19 mouse cellular contexts compared by ENCODE assay signal in the genomic region with DNA sequence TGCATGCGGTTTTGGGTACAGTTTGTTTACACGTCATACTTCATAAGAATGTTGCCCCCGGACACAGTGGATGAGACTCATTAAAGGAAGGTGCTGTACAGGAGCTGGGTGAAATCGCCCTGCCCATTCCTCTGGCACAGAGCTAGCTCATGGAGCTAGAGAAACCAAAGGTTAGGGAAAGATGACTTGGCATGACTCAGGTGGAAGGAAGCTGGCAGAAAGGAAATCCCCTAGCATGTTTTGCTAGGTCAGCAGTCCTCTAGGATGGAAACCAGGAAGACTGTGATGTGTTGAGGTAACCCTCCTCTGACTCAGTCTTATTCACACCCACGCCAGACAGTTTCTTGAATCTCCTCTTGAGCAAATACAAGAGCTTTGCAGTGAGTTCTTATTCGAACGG. TPM values are rescaled to one million over a fixed set of nuclear protein-coding genes. Genes with fewer than 3 reads are reported as not detected.
DNase-seq lines count a peak whose midpoint lies in the region; ATAC-seq and TF ChIP-seq lines count a peak whose summit lies in the region.
"Had no signal": no experiment of that assay in that cellular context is flagged by ENCODE, and none has a peak within 500 bp of the region (broad histone marks: within the 10 kb centered on the region; RNA-seq: fewer than 3 reads in every experiment).

No protein-coding gene starts in this region.

- no peaks in the 10 kb centered on the region for H3K36me3 ChIP-seq in lung, embryonic 14.5 days (ENCODE audit: insufficient read depth)
- H3K36me3 ChIP-seq in stomach, embryonic 16.5 days (ENCODE audit: control insufficient read depth, insufficient read depth, low read length), result no peaks in the 10 kb centered on the region
- H3K36me3 ChIP-seq in hindbrain, embryonic 10.5 days, result no peaks in the 10 kb centered on the region
- H3K36me3 ChIP-seq in midbrain, embryonic 16.5 days (ENCODE audit: control insufficient read depth, insufficient read depth, low read length), result no peaks in the 10 kb centered on the region
- H3K36me3 ChIP-seq: limb, embryonic 13.5 days; midbrain, embryonic 12.5 days had no signal

- H3K4me3 ChIP-seq in lung, embryonic 14.5 days (ENCODE audit: low read depth, low read length), result no peak overlapping the region
- H3K4me3 ChIP-seq in stomach, embryonic 16.5 days (replicated peaks; ENCODE audit: low read length), result no peak overlapping the region
- no peak overlapping the region for H3K4me3 ChIP-seq in hindbrain, embryonic 10.5 days
- no peak overlapping the region for H3K4me3 ChIP-seq in midbrain, embryonic 16.5 days (ENCODE audit: low read depth, low read length)
- H3K4me3 ChIP-seq: erythroblast, embryonic 14.5 days; limb, embryonic 13.5 days; midbrain, embryonic 12.5 days had no signal

- H3K9me3 ChIP-seq in lung, embryonic 14.5 days (ENCODE audit: low read depth, low read length), result no peaks in the 10 kb centered on the region
- no peaks in the 10 kb centered on the region for H3K9me3 ChIP-seq in stomach, embryonic 16.5 days (replicated peaks; ENCODE audit: control insufficient read depth, low read length)
- H3K9me3 ChIP-seq in hindbrain, embryonic 10.5 days, result no peaks in the 10 kb centered on the region
- H3K9me3 ChIP-seq in midbrain, embryonic 16.5 days (replicated peaks; ENCODE audit: control insufficient read depth, low read length, poor library complexity, severe bottlenecking), result no peaks in the 10 kb centered on the region
- H3K9me3 ChIP-seq: limb, embryonic 13.5 days; midbrain, embryonic 12.5 days had no signal

- no peaks in the 10 kb centered on the region for H3K4me1 ChIP-seq in lung, embryonic 14.5 days (ENCODE audit: insufficient read depth)
- H3K4me1 ChIP-seq in stomach, embryonic 16.5 days (ENCODE audit: control insufficient read depth, insufficient read depth, low read length), result no peaks in the 10 kb centered on the region
- H3K4me1 ChIP-seq in hindbrain, embryonic 10.5 days (replicated peaks), result peaks cover 2% of the 10 kb centered on the region; the same call in 1 of the 2 replicates
- no peaks in the 10 kb centered on the region for H3K4me1 ChIP-seq in midbrain, embryonic 16.5 days (ENCODE audit: control insufficient read depth, insufficient read depth, low read length)
- H3K4me1 ChIP-seq: limb, embryonic 13.5 days; midbrain, embryonic 12.5 days had no signal

- peak; percentile 84 for DNase-seq in heart, adult 11 months
- no peak for DNase-seq in heart, postnatal 10 days
- no peak for DNase-seq in lung, embryonic 14.5 days
- no peak for DNase-seq in lung, postnatal 14 days
- DNase-seq in adipocyte (ENCODE audit: low spot score), result peak; percentile 35
- no peak for DNase-seq in hindbrain, embryonic 10.5 days (ENCODE audit: low spot score)
- DNase-seq: cerebellum, adult 9-10 months; embryo, embryonic 11 days; forebrain, postnatal 0 days; gastrocnemius, postnatal 14 days; kidney, adult 9 months; thymus, postnatal 25 days had no signal

- no peak for TF ChIP-seq CTCF in lung, embryonic 14.5 days (IDR thresholded peaks at IDR 0.05; ENCODE audit: low read depth)

- no peaks in the 10 kb centered on the region for H3K27me3 ChIP-seq in lung, embryonic 14.5 days (ENCODE audit: insufficient read depth, low read length)
- no peaks in the 10 kb centered on the region for H3K27me3 ChIP-seq in stomach, embryonic 16.5 days (ENCODE audit: control insufficient read depth, insufficient read depth, low read length)
- no peaks in the 10 kb centered on the region for H3K27me3 ChIP-seq in hindbrain, embryonic 10.5 days (ENCODE audit: insufficient read depth, poor library complexity, severe bottlenecking)
- no peaks in the 10 kb centered on the region for H3K27me3 ChIP-seq in midbrain, embryonic 16.5 days (ENCODE audit: control insufficient read depth, insufficient read depth, low read depth, low read length)
- H3K27me3 ChIP-seq: limb, embryonic 13.5 days; midbrain, embryonic 12.5 days had no signal

- ATAC-seq in lung, embryonic 14.5 days (ENCODE audit: insufficient read depth), result peak; percentile 41; the same call in 1 of the 2 replicates
- ATAC-seq in stomach, embryonic 16.5 days (ENCODE audit: insufficient read depth, low FRiP score), result peak; percentile 29; the same call in 1 of the 2 replicates
- no peak for ATAC-seq in midbrain, embryonic 16.5 days
- ATAC-seq: forebrain, postnatal 0 days had no signal

- no peak overlapping the region for H3K4me2 ChIP-seq in lung, embryonic 14.5 days
- H3K4me2 ChIP-seq in stomach, embryonic 16.5 days (ENCODE audit: low read depth, low read length), result no peak overlapping the region
- H3K4me2 ChIP-seq in midbrain, embryonic 16.5 days (ENCODE audit: low read length), result no peak overlapping the region
- H3K4me2 ChIP-seq: hindbrain, embryonic 14.5 days; limb, embryonic 13.5 days; midbrain, embryonic 12.5 days had no signal

- H3K27ac ChIP-seq in lung, embryonic 14.5 days (ENCODE audit: low read depth), result no peak overlapping the region
- no peak overlapping the region for H3K27ac ChIP-seq in stomach, embryonic 16.5 days (ENCODE audit: low read length)
- no peak overlapping the region for H3K27ac ChIP-seq in hindbrain, embryonic 10.5 days
- H3K27ac ChIP-seq in midbrain, embryonic 16.5 days (ENCODE audit: low read length), result no peak overlapping the region
- H3K27ac ChIP-seq: hindbrain, embryonic 14.5 days; limb, embryonic 13.5 days; midbrain, embryonic 12.5 days had no signal

- intact Hi-C loops in heart, postnatal 10 days (cut with DNase I), result no loop called here

- H3K9ac ChIP-seq in lung, embryonic 14.5 days, result no peak overlapping the region
- H3K9ac ChIP-seq in stomach, embryonic 16.5 days (ENCODE audit: low read length), result no peak overlapping the region
- H3K9ac ChIP-seq in midbrain, embryonic 16.5 days (ENCODE audit: low read depth, low read length), result no peak overlapping the region
- H3K9ac ChIP-seq: forebrain, postnatal 0 days; hindbrain, embryonic 14.5 days; limb, embryonic 13.5 days; midbrain, embryonic 12.5 days had no signal

- WGBS in lung, embryonic 14.5 days, result 52% methylated on average over 7 of the region's 7 CpGs
- 64% methylated on average over 7 of the region's 7 CpGs for WGBS in stomach, embryonic 16.5 days
- 90% methylated on average over 7 of the region's 7 CpGs for WGBS in hindbrain, embryonic 10.5 days
- 90% methylated on average over 7 of the region's 7 CpGs for WGBS in midbrain, embryonic 16.5 days

RNA-seq across cellular contexts. Expression of gene Rap2b, which starts 17.4 kb away (rescaled TPM):
- 1 to 10 TPM; 4.8 to 6.0 TPM for total RNA-seq in heart, postnatal 10 days (2021)
- 9.0 and 9.9 TPM in 2 replicates for polyA plus RNA-seq in lung, embryonic 14.5 days (2014; fragmentation: Nextera tagmentation; extraction: Ambion mirVana)
- polyA plus RNA-seq in stomach, embryonic 16.5 days (2015; fragmentation: Nextera tagmentation; extraction: Ambion mirVana), result 6.5 and 7.3 TPM in 2 replicates
- 10.8 and 11.6 TPM in 2 replicates for polyA plus RNA-seq in hindbrain, embryonic 10.5 days (2016; fragmentation: Nextera tagmentation; extraction: Ambion mirVana)
- 11.4 and 11.6 TPM in 2 replicates for polyA plus RNA-seq in midbrain, embryonic 16.5 days (2015; fragmentation: Nextera tagmentation; extraction: Ambion mirVana)

RNA-seq across cellular contexts. Expression of gene B430305J03Rik, which starts 21.7 kb away (rescaled TPM):
- total RNA-seq in heart, postnatal 10 days (2021), result under 1 TPM; 0.12 to 0.17 TPM
- not detected in 2 replicates for polyA plus RNA-seq in lung, embryonic 14.5 days (2014; fragmentation: Nextera tagmentation; extraction: Ambion mirVana)
- polyA plus RNA-seq in stomach, embryonic 16.5 days (2015; fragmentation: Nextera tagmentation; extraction: Ambion mirVana), result not detected in 2 replicates
- polyA plus RNA-seq in hindbrain, embryonic 10.5 days (2016; fragmentation: Nextera tagmentation; extraction: Ambion mirVana), result not detected in 2 replicates
- not detected in 2 replicates for polyA plus RNA-seq in midbrain, embryonic 16.5 days (2015; fragmentation: Nextera tagmentation; extraction: Ambion mirVana)
- polyA plus RNA-seq: erythroblast, embryonic 14.5 days; forebrain, postnatal 0 days; hindbrain, embryonic 14.5 days; limb, embryonic 13.5 days; midbrain, embryonic 12.5 days; stomach, embryonic 14.5 days had no signal

Comparison
In these comparisons a context has a peak if more than half of its experiments do, and no peak if none do; other contexts are left out.
1. DNase-seq: peak in heart, adult 11 months (single experiment) and adipocyte (single experiment); none in heart, postnatal 10 days (0 of 2), lung, embryonic 14.5 days (single experiment), lung, postnatal 14 days (single experiment) and hindbrain, embryonic 10.5 days (single experiment).